Mouse (Mus musculus) cerebral cortex, adult 2 months (tissue): ENCODE data around the gene Frem2.

Experiments
- WGBS: fragments of 180-500 bp; shearing (Covaris S2); methylation state at CpG from one replicate; pipeline ENCODE4 v1.1.7; 2018; 5-methylcytosine and 5-hydroxymethylcytosine counted together

Gene Frem2

DNA sequence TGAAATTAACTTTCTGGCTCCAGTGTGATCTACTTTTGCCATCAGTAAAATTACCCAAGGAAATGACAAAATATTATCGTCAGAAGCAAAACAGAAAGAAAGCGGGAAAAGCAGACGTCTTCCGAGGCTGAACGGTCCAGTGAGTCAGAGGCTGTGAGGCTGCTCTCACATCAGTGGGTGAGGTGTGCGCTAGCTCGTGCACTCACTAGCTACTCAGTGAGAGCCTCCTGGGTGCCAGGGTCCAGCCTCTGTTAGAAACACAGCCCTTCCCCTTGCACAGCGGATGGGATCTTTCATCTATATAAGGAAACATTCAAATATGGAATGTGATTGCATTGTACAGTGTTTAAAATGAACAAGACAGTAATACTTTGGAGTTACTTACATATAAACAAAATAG is 36.8 kb downstream of the Frem2 start:
- 68% methylated on average over 8 of the region's 8 CpGs for WGBS

DNA sequence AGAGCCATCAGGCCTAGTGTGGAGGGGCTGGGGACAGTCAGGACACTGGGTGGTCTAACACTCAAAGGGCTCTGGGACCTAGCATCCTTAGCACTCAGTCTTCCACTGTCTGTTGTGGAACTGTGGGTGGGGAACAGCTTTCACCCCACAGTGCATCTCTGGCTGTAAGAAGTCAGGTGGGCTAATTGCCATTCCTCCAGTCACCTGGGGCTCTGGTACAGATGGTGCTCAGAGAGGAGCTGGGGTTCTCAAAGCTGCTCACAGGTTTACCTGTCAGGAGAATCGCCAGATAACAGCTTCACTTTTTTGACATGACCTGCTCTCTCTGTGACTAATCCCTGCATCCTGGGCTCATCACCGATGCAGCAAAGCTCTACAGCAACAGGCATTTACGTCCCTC is 46.0 kb downstream of the Frem2 start:
- WGBS: 81% methylated on average over 3 of the region's 3 CpGs

DNA sequence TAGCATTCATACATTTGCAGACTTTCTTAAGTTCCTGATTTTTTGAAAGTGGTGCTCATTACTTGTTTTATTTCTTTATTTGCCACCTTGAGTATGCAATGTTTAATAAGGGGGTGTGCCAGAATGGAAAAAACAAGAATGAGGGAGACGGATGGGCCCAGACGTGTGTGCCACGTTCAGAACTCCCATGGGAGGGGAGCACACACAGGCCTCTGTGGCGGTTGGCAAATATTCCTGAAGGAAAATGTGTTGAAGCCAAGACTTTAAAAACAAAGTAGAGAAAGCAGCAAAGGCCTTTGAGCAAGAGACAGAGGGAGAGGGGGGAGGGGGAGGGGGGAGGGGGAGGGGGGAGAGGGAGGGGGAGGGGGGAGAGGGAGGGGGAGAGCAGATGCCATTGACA is 47.3 kb downstream of the Frem2 start:
- 56% methylated on average over 4 of the region's 4 CpGs for WGBS

DNA sequence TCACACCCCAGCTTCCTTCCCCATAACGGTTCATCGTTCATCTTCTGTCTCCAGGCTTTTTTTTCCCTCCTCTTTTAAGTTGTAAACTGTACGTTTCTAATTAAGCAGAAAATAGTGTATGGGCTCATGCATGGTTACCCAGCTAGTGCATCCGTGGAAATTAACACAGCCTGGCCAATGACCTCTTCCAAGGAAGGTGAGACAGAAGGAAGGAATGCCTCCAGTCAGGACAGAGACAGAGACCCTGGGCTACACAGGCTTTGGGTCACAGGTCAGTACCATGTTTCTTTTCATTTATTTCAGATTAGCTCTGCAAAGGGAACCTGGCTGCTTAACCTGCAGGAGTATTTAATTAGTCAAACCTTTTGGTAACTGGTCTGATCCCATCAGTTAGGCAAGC is 57.0 kb downstream of the Frem2 start:
- 58% methylated on average over 4 of the region's 4 CpGs for WGBS

DNA sequence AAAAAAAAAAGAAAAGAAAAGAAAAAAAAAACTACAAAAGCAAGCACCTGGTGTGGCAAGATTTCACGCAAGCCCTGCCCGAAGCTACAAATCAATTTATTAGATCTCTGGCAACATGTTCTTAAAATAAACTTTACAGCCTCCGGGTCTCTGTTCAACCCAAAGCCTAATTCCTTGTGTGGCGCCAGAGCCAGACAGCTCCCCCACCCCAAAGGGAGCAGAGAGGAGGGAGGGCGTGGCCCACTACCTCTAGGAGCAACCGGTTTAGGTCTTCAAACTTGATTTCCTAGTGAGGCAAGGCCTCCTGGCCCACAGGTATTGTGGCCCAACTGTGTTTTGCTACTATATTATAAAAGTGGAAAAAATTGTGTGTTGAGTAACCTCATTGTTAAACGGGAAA is 57.8 kb downstream of the Frem2 start:
- 68% methylated on average over 7 of the region's 7 CpGs for WGBS

DNA sequence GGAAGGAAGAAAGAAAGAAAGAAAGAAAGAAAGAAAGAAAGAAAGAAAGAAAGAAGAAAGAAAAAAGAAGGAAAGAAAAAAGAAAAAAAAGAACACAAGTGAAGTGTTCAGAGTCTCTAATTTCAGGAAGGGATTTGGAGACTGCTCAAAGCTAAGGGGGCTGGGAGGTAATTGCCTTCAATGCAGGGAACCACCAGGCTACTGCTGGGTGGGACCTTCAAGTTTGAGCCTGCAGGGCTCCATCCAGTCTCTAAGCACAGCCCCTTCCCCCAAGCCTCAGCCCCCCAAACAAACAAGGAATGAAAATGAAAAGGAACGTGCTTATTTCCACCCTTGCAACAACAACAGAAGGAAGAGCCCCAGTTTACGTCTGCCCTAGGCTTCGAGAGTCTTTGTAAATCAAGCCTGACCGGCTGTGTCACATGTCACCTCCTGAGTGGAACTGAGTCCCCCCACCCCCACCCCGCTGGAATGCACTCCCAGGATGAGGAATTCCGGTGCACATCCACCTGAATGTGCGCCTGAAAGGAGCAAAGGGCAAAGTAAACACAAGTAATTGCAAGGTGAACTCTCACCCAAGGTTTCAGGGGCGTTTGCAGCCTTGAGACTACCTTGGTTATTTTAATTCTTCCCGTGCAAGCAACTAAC is 58.9 kb downstream of the Frem2 start:
- 50% methylated on average over 9 of the region's 9 CpGs for WGBS

DNA sequence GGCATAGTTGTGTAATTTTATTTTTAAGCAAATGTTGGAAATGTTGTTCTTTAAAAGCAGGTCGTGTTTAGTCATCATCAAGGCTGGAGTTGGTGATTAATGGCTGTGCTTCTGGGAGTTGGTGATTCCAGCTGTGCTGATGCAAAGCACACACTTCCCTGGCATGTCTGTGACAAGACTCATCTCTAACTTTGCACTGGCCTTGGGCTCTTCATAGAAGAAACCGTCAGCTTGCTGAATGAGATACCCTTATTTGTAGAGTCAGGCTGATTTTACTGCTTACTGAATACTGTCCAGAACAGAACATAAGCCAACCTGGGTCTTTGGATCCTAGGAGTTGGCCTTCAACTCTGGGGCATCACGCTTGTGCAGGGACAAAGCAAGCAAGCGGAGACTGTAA is 62.7 kb downstream of the Frem2 start:
- WGBS: 87% methylated on average over 4 of the region's 4 CpGs

DNA sequence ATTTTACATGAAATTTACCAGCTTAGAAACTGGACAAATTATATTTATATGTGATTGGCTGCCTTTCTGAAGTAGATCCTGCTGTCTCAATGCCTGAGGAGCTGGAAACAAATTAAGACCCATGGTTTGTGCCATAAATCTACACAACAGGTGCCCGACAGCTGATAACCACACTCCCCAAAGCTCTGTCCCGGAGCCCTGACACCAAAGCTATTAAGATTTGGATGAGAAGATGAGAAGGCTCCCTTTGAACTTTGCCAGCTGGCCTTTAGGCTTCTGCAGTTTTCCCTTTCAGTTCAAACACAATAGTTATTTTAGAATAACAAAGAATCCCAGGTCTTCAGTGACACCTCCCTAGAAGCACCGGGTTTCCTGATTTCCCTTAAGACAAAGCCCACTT is 63.4 kb downstream of the Frem2 start:
- WGBS: 61% methylated on average over 3 of the region's 3 CpGs

DNA sequence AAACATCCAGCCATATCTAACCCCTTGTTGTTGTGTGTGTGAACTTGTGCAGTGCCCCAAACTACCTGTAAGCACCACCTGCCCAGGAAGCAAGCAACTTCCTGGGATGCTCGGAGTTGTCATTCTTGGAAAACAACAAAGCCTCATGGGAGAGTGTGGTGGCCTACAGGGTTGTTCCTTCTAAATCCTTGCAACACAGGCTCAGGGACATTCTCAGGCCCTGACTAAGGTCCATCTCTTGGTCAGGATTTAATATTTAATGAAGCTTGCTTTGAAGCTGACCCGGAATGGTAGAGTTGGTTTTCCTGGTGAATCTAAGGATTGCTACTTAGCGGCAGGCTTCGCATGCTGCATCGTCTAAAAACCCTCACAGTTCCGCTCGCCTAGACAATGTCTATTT is 65.1 kb downstream of the Frem2 start:
- 94% methylated on average over 7 of the region's 7 CpGs for WGBS

DNA sequence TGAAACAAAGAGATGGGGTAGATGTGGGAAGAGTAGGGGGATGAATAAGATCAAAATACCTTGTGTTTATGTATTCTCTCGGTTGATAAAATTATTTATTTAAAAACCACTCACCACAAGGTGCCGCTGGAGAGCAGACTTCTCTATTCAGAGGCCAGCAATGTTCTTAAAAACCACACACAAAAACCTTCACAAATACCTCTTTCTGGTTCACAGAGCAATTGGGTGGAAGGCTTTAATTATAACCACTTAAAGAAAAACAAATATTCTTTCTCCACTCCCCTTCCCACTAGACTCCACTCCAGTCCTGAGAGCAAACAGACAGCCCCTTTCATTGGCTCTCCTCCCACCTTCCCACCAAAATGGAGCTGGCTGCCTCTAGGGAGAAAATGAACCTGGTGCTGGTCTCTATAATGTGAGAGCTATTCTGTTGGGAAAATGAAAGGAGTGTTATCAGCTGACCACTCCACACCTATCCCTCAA is 67.0 kb downstream of the Frem2 start:
- 0% methylated on average over 2 of the region's 2 CpGs for WGBS

DNA sequence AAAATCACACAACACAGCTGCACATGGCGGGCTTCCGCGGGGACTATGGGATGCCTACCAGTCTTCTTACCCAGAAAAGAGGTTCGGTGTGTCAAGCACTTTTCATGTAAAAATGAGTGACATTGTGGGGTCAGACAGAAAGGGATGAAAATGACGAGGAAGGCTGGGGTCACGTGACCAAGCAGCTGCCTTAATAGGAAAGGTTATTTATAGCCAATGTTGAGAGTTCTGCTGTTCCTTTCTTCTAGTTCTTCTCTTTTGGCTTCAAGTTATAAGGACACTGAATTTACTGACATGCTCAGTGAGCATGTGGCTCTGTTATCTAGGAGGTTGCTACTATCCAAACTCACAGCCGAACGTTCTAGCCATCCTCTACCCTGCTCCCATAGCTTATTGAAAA is 73.9 kb downstream of the Frem2 start:
- WGBS: 86% methylated on average over 8 of the region's 8 CpGs

DNA sequence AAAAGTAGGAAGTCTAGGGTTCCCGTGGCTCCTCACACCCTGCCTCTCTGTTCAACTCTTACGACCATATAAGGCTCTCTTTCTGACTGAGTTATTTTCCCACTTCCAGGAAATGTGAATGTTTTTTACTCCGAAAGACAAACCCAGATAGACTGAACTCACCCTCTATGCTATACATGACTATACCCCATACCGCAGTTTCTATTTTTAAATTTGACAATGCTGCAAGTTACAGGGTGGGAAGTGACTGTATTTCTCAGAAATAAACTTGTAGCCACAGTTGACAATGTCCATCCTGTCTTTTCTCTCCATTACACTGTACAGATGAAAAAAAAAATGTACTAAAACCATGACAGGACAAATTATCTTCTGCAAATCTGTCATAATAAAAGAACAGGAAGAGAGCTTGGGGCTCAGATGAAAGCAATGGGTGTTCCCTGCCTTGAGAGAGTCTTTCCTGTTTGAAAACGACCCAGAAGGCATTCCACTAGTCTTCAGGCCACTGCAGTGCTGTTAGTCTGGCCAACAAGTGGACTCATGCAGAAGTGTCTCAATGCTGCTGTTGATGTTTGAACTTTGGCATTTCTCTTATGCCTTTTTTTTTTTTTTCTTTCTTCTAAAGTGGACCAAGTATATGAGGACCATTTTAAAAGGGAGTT is 76.4 kb downstream of the Frem2 start:
- WGBS: 70% methylated on average over 5 of the region's 5 CpGs

DNA sequence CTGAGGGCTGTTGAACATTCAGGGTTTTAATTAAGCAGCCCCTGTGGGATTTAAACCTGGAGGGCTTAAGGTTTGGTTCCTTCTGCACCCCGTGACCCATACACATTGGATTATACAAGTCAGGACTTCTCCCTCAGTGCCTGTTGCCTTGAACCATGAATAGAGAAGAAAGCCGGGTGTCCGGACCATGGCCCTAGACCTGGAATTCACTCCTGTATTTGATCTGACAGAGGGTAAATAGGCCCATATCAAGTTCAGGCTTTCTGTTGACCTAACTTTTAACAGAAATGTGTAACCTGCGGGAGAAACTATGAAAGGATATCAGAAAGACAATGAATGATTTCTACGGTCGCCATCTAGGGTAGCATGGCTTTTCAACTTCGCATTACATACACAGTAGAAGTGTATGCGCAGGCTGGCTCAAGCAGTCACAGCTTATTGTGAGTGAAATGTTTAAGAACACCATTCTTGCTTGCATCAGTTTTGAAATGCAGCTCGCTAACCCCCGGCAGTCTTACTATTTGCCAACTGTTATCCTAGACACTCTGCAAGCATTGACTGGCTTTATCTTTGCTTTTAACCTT is 77.9 kb downstream of the Frem2 start:
- 96% methylated on average over 10 of the region's 10 CpGs for WGBS

DNA sequence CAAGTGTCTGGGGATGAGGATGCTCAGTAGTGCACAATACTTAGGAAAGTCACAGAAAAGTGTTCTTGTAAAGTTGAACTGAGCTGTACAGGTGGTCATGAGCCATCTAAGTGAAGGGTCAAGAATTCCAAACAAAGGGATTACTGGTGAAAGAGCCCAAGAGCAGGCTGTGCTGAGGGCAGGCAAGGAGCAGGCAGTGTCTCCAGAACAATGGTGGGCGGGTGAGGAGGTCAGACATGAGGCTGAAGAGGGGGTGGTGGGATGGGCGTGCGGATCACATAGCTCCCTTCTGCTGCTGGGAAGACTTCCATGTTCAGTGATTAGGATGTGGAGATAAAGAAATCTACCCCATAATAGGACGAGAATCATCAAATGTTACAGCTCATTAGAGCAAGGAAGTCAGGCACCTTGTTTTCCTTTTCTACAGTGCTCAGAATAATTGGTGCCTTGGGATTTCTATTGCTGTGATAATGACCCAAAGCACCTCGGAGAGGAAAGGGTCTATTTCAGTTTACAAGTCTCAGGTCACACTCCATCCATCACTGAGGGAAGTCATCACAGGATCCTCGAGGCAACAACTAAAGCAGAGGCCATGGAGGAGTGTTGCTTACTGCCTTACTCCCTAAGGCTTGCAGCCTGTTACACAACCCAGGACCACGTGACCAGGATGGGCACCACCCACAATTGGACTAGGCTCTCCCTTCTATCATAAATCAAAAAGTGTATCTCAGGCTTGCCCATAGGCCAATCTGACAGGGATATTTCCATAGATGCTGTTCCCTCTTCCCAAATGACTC is 80.6 kb downstream of the Frem2 start:
- WGBS: 74% methylated on average over 7 of the region's 7 CpGs

DNA sequence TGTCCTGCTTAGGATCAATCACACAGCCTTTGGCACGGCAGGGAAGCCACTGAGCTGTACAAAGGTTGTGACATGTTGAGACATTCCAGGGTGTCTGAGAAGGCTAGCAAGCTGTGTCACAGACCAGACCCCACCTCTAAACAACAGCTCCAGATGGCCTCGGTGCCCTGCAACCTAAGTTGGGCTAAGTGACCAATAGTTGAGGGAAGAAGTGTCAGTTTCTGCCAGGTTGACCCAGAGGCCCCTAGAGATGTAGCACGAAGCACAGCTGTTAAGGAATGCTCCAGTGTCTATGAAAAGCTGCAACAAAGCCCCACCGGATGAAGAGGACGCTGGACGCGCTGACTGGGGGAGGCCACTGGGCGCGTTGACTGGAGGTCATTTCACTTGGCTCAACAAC is 83.0 kb downstream of the Frem2 start:
- WGBS: 88% methylated on average over 9 of the region's 9 CpGs

DNA sequence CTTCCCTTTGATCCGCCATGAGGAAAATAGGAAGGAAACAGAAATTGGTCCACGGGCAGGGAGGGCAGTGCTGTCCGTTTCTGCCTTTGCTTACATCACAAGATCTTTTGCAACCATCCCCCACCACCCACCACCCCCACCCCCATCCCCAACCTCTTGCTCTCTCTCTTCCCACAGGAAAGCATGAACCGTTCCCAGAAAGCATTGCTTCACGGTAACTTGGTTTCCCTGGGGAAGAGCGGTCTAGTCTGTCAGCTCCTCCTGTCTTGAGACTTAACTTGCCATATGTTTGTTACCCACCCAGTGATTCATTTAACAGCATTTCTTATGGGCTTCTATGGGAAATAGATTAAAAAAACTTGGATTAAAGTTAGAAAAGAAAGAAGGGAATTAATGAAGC is 85.5 kb downstream of the Frem2 start:
- WGBS: 72% methylated on average over 6 of the region's 6 CpGs

DNA sequence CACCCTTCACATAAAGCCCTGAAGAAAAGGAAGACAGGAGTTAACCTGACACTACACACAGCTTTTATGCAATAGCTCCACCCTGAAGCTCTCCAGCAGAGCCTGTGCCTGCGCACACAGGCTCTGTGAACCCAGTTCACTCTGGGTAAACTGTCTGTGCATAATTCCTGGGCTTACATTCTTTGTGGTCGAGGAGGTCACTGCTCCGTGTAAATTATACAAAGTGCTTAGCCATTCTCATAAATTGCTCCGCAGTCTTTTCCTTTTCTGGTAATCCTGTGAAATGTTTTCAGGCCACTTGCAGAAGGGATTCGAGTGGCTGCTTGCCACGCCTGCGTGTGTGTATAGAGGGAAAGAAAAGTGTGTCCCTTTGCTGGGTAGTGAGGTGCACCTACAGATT is 92.6 kb downstream of the Frem2 start:
- 43% methylated on average over 7 of the region's 7 CpGs for WGBS

DNA sequence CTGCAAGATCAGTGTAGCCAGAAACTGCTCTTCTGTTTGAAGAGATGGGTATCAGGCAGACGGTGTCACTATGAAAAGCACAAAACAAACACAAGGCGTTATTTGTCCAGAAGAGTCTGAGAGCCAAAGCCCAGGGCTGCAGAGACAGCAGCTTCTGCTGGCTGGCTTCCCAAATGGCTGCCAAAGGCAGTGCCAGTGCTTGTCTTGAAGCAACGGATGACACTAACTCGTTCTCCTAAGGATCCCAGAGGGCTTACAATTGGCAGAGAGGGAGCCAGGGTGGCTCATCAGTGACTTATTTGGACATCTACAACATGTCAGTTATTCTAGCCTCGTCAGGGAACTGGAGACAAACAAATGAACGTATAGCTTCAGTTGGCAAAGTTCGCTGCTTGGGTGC is 93.4 kb downstream of the Frem2 start:
- WGBS: 41% methylated on average over 7 of the region's 7 CpGs

DNA sequence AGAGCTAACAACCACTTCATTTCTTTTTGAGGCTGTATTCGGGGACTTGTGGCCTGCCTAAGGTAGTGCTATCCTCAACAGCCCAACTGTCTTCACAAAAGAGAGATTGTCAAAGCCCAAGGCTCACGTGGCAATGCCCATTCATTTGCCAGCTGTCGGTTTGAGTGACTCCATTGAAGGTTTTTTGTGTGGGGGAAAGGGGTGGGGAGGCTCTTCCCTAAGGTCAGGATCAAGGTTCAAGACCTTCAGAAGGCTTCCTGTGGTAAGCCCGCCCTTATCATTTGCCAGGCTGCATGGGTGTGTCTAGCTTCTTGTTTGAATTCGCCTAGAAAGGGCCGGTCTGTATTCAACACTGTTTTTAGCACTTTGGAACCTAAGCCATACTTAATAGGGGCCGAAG is 95.3 kb downstream of the Frem2 start:
- WGBS: 82% methylated on average over 7 of the region's 7 CpGs

DNA sequence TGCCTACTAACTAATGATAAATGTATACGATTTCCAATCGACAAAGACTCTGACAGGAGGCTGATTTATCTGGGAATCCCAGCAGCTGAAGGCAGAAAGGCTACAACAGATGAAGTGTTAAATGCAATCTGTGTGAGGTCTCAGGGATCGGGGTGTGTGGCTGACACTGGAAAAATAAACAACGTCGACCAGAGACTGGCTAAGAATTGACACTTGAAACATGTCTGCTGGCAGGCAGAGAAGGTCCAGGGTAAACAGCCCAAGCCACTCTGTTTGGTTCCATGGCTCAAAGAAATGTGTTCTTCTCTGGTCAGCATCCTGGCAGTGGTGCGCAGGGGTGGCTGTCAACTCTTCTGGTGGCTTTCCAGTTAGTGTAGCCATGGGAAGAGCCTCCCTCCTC is 98.1 kb downstream of the Frem2 start:
- WGBS: 53% methylated on average over 6 of the region's 6 CpGs

DNA sequence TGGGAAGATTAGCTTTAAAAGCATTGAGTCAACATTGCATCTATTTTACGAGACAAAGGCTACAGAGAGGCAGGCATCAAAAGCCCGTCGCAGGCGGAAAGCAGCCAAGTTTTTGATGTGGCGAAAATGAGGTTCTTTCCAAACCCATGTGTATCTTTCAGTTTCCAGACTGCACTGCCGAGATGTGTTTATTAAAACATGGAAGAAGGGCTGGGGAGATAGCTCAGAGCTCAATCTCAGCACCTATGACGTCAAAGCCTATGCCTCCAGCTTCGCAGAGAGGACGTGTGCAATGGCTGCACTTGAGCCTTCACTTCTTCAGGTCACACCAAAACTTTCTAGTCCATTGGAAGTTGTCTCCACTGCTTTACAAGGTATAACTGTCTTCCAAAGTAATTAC is 98.9 kb downstream of the Frem2 start:
- WGBS: 76% methylated on average over 9 of the region's 9 CpGs

DNA sequence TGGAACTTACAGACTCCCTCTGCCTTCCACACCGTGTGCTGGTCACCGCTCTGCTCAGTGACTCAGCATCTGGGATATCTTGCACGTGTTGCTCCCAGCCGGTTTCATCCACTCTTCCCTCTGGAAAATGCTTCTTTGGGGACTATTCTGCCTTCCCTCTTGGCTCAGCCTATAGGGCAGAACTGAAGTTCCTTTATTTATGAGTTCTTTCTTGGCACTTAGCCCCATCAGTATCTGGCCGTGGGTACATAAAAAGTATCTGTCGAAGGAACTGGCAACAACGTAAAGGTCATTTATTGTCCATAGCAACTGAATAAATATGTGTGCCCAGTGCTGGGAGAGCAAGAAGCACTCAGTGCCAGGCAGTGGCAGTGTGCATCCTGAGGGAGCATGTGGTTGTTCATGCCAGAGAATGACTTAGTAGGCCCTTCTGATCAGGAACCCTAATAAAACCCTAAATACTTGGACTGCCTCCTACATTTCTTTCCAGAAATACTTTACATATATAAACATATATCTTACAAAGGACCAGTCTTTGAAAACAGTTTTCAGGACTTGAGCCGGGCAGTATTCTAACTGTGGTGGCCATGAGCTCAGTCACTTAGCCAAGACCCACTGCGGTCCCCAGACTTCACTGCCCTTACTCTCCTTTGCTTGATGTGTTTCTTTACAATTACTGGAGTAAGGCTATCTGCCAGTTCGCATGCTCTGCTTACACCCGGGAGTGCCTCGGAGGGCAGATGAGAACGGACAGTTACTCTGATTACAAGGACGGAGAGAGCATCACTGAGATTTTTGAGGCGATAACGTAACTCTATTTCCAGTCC is 99.6 kb downstream of the Frem2 start:
- WGBS: 63% methylated on average over 16 of the region's 16 CpGs
